Mouse (Mus musculus): ENCODE measurements around the gene Rundc3a. TPM values are rescaled to one million over a fixed set of nuclear protein-coding genes. Genes with fewer than 3 reads are reported as not detected.

The Rundc3a gene
- polyA plus RNA-seq, 1 experiment, result 10.3 TPM

DNA sequence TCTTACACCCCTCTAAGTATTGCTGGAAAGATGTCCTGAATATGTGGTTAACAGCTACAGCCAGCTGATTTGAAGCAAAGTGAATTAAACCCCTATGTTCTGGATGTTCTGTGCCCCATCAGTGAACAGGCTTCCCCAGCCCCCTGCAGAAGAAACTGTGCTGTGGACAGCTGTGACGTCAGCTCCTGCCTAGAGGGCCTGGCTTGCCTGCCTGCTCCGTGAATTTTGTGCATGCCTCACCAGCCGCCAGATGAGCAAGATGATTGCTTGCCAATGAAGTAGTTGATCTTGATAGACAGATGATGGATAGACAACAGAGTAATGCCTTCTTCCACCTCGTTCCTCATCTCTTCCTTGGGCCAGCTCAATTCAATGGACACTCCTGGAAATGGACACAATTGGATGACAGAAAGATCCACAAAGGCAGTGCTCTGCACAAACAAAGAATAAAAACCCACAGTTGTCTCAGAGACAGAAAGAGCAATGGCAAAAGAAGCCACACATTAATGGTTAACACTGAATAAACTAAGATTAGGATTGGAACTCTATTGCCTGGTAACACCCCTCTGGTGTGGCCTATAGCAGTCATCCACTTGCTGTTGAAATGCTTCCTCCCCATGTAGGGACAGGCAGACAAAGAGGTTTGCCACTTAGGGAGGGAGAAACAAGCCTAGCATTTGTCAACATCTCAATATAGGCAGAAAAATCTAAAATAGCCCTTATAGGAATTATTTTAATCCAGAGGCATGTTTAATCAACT is 11.7 kb upstream of the Rundc3a start:
- no peak overlapping the region for H3K4me3 ChIP-seq
- H3K36me3 ChIP-seq (ENCODE audit: control insufficient read depth, insufficient read depth), result no peaks in the 10 kb centered on the region
- H3ac ChIP-seq (ENCODE audit: control insufficient read depth, insufficient read length), result no peak overlapping the region
- no peak for TF ChIP-seq MYOD1 (IDR thresholded peaks at IDR 0.05; ENCODE audit: control insufficient read depth in 1 of 3, insufficient read length in 2 of 3, low read depth in 2 of 3)
- H3K4me2 ChIP-seq (ENCODE audit: low read depth), result no peak overlapping the region
- no peaks in the 10 kb centered on the region for H3K79me2 ChIP-seq (ENCODE audit: control insufficient read depth, insufficient read depth)
- no peaks in the 10 kb centered on the region for H3K27me3 ChIP-seq (ENCODE audit: control insufficient read depth, insufficient read depth, insufficient read length)

DNA sequence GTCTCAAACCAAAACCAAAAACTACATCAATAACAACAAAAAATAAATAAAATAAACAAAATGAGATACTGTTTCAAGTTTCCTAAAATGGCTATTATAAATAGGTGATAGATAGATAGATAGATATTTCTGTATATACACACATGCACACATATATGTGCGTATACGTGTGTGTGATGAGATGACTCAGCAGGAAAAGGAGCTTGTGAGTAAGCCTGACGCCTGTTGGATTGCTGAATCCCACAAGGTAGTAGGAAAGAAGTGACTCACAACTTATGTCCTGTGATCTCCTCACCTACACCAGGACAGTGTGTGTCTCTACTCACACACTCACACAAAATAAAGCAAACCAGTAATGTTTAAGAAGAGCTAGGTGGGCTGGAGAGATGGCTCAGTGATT is 10.4 kb upstream of the Rundc3a start:
- H3K4me3 ChIP-seq, result no peak overlapping the region
- H3K27me3 ChIP-seq (ENCODE audit: control insufficient read depth, insufficient read depth, insufficient read length), result no peaks in the 10 kb centered on the region
- H3K79me2 ChIP-seq (ENCODE audit: control insufficient read depth, insufficient read depth), result no peaks in the 10 kb centered on the region

DNA sequence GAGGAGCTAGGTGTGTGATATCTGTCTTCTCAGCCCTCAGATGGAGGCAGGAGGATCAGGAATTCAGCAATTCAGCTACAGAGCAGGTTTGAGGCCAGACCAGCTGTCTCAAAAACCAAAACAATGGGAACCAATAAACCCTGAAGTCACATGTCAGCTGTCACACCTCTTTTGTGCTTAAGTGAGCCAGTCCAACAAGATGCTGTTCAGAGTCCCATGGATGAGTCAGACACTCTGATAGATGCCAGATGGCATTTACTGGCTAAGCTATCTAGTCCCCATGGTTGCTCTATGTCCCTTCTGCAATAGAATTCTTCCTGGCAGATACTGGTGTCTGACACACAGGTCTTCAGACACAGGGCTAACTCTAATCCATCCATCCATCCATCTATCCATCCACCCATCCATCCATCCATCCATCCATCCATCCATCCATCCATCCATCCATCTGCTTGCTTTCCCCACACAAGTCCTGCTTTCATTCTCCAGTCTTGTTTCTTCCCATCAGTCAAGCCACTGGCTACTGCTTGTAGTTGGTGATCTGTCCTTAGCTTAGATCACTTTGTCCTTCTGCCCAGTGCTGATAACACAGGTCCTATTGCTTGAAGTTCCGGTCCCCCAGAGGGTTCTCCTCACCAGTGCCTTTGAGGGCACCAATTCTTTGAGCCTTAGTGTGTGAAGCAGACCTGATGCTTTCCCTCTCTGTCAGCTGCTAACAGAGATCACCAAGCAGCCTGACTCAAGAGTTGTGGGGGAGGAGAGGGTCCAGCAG is 9.7 kb upstream of the Rundc3a start:
- Histone ChIP-seq H3K4me2 (ENCODE audit: low read depth) (peak overlapping the region; percentile 31), H3K36me3 (ENCODE audit: control insufficient read depth, insufficient read depth) (no peaks in the 10 kb centered on the region), H3K4me3 (no peak overlapping the region), H3K27me3 (ENCODE audit: control insufficient read depth, insufficient read depth, insufficient read length) (no peaks in the 10 kb centered on the region), H3K79me2 (ENCODE audit: control insufficient read depth, insufficient read depth) (no peaks in the 10 kb centered on the region), H3ac (ENCODE audit: control insufficient read depth, insufficient read length) (no peak overlapping the region)
- TF ChIP-seq CEBPB (IDR thresholded peaks at IDR 0.05; ENCODE audit: insufficient read depth, poor library complexity, severe bottlenecking) (no peak), MYOD1 (IDR thresholded peaks at IDR 0.05; ENCODE audit: control insufficient read depth in 1 of 3, insufficient read length in 2 of 3, low read depth in 2 of 3) (peak in 2 of 3 experiments; percentile 25 to 67), MYOG (IDR thresholded peaks at IDR 0.05; ENCODE audit: control insufficient read depth in 1 of 3, insufficient read depth in 1 of 3, insufficient read length in 2 of 3, low read depth in 2 of 3) (peak in 2 of 3 experiments; percentile 49 to 60), MAX (IDR thresholded peaks at IDR 0.05; ENCODE audit: low read depth) (no peak), POLR2AphosphoS2 (IDR thresholded peaks at IDR 0.05; ENCODE audit: insufficient read length, low read depth) (no peak), POLR2A (IDR thresholded peaks at IDR 0.05; ENCODE audit: insufficient read length, low read depth) (no peak), E2F4 (IDR thresholded peaks at IDR 0.05; ENCODE audit: insufficient read depth) (no peak), TCF3 (IDR thresholded peaks at IDR 0.05; ENCODE audit: insufficient read length, low read depth) (no peak), REST (IDR thresholded peaks at IDR 0.05; ENCODE audit: insufficient read depth, insufficient read length) (no peak), USF1 (IDR thresholded peaks at IDR 0.05; ENCODE audit: low read depth) (peak; percentile 73), TCF12 (IDR thresholded peaks at IDR 0.05; ENCODE audit: insufficient read depth, poor library complexity, severe bottlenecking) (no peak), SRF (IDR thresholded peaks at IDR 0.05; ENCODE audit: control insufficient read depth, insufficient read length, low read depth) (no peak)

More for the DNA sequence above, 10.4 kb upstream of the Rundc3a start:
- Histone ChIP-seq H3K4me2 (ENCODE audit: low read depth) (no peak overlapping the region), H3K36me3 (ENCODE audit: control insufficient read depth, insufficient read depth) (no peaks in the 10 kb centered on the region), H3ac (ENCODE audit: control insufficient read depth, insufficient read length) (no peak overlapping the region)
- TF ChIP-seq TCF12 (IDR thresholded peaks at IDR 0.05; ENCODE audit: insufficient read depth, poor library complexity, severe bottlenecking), result no peak
- TF ChIP-seq MYOG (IDR thresholded peaks at IDR 0.05; ENCODE audit: control insufficient read depth in 1 of 3, insufficient read depth in 1 of 3, insufficient read length in 2 of 3, low read depth in 2 of 3), result no peak
- TF ChIP-seq POLR2AphosphoS2 (IDR thresholded peaks at IDR 0.05; ENCODE audit: insufficient read length, low read depth), result no peak
- TF ChIP-seq POLR2A (IDR thresholded peaks at IDR 0.05; ENCODE audit: insufficient read length, low read depth), result no peak
- no peak for TF ChIP-seq SRF (IDR thresholded peaks at IDR 0.05; ENCODE audit: control insufficient read depth, insufficient read length, low read depth)
- no peak for TF ChIP-seq USF1 (IDR thresholded peaks at IDR 0.05; ENCODE audit: low read depth)
- TF ChIP-seq MAX (IDR thresholded peaks at IDR 0.05; ENCODE audit: low read depth), result no peak
- TF ChIP-seq CEBPB (IDR thresholded peaks at IDR 0.05; ENCODE audit: insufficient read depth, poor library complexity, severe bottlenecking), result no peak
- no peak for TF ChIP-seq REST (IDR thresholded peaks at IDR 0.05; ENCODE audit: insufficient read depth, insufficient read length)
- TF ChIP-seq E2F4 (IDR thresholded peaks at IDR 0.05; ENCODE audit: insufficient read depth), result no peak
- TF ChIP-seq MYOD1 (IDR thresholded peaks at IDR 0.05; ENCODE audit: control insufficient read depth in 1 of 3, insufficient read length in 2 of 3, low read depth in 2 of 3), result no peak
- no peak for TF ChIP-seq TCF3 (IDR thresholded peaks at IDR 0.05; ENCODE audit: insufficient read length, low read depth)

DNA sequence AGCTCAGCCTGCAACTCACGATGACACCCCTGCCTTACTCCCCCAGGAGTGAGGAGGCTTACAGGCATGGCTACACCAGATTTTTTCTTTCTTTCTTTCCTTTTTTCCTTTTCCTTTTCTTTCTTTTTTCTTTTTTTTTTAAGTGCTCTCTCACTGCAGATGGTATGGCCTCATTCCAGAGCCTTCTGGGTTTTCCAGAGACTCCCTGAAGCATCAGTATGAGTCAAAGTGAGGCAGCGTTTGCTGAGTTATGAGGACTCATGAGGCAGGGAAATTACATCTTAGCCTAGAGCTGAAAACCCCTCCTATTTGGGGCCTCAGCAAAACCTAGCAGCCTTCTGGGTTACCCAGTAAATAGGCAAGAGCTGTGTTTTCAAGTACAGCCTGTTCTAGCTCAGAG is 8.8 kb upstream of the Rundc3a start:
- TF ChIP-seq TCF12 (IDR thresholded peaks at IDR 0.05; ENCODE audit: insufficient read depth, poor library complexity, severe bottlenecking), result no peak
- TF ChIP-seq CEBPB (IDR thresholded peaks at IDR 0.05; ENCODE audit: insufficient read depth, poor library complexity, severe bottlenecking), result no peak
- TF ChIP-seq MAX (IDR thresholded peaks at IDR 0.05; ENCODE audit: low read depth), result no peak
- TF ChIP-seq MYOG (IDR thresholded peaks at IDR 0.05; ENCODE audit: control insufficient read depth in 1 of 3, insufficient read depth in 1 of 3, insufficient read length in 2 of 3, low read depth in 2 of 3), result no peak
- TF ChIP-seq MYOD1 (IDR thresholded peaks at IDR 0.05; ENCODE audit: control insufficient read depth in 1 of 3, insufficient read length in 2 of 3, low read depth in 2 of 3), result no peak
- no peak for TF ChIP-seq TCF3 (IDR thresholded peaks at IDR 0.05; ENCODE audit: insufficient read length, low read depth)
- no peak for TF ChIP-seq POLR2A (IDR thresholded peaks at IDR 0.05; ENCODE audit: insufficient read length, low read depth)
- Histone ChIP-seq H3K79me2 (ENCODE audit: control insufficient read depth, insufficient read depth) (no peaks in the 10 kb centered on the region), H3ac (ENCODE audit: control insufficient read depth, insufficient read length) (no peak overlapping the region)

More for the DNA sequence above, 8.8 kb upstream of the Rundc3a start:
- H3K27me3 ChIP-seq (ENCODE audit: control insufficient read depth, insufficient read depth, insufficient read length), result no peaks in the 10 kb centered on the region
- H3K4me2 ChIP-seq (ENCODE audit: low read depth), result peak overlapping the region; percentile 31
- no peak overlapping the region for H3K4me3 ChIP-seq
- H3K36me3 ChIP-seq (ENCODE audit: control insufficient read depth, insufficient read depth), result no peaks in the 10 kb centered on the region

Measured in myocyte (in vitro differentiated cells).